Mouse (Mus musculus) right cerebral cortex, adult 2 months (tissue): ENCODE measurements around the gene Dnmbp.
A peak's percentile ranks its signal among the peaks of the same experiment; 100 is the strongest.

ENCODE experiments used
- DNase-seq, 2 experiments: peaks; one replicate each; pipeline ENCODE4 v3.0.0; 2021 to 2022; ENCODE audit warnings: low spot score in 2 of 2

Gene Dnmbp

DNA sequence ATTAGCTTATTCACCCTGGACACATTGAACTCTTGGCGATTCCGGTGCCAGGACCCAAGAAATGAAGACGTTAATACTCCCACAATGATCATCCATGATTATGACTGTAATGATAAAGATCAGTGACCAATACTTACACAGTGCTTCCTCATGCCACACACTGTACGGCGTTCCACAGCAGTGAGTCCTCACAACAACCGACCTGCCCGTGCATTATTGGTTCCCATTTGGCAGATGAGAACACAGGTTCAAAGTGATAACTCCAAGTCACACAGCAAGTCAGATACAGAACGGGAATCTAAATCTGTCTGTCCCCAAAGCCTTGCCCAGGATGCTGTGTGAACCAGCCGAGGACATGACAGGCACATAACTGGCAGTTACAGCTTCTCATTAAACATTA, 25.0 kb downstream of the Dnmbp start:
- no peak for DNase-seq

DNA sequence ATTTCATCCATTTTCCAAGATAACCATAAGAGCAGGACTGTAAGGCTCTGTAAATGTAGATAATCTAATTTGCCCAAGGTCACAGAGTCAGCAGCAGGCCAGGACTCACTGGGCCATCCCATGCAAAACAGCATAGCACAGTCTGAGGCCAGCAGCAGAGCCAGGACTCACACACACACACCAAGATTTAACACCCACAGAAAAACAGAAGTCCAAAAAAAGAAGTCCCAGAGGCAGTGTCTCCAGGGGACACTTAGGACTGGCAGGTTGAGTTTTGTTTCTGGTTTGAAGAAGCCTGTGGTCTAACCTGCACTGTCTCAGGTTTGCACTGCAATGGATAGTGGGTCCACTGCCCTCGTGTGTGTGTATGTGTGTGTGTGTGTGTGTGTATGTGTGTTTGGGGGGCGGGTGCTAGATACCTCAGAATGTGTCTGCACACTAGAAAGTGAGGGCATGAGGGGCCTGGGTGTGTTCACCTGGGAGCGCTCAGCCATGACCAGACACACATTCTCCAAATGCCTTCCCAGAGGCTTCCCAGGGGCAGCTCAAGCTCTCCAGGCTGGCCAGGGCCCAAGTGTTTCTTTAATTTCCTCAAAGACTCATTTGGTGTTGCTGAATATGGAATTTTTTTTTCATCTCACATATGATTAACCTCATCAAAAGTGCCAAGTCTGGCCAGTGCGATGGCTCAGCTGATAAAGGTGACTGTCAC, 27.1 kb downstream of the Dnmbp start:
- DNase-seq: no peak

GRCm38 (mm10) chr19:43906492-43906891, 33.5 kb downstream of the Dnmbp start:
- no peak for DNase-seq

GRCm38 (mm10) chr19:43905985-43906384, 34.0 kb downstream of the Dnmbp start:
- no peak for DNase-seq

GRCm38 (mm10) chr19:43905136-43905535, 34.9 kb downstream of the Dnmbp start:
- no peak for DNase-seq

- DNase-seq: no peak
These were observed 35.7 kb downstream of the Dnmbp start for GRCm38 (mm10) chr19:43904327-43904726.

- no peak for DNase-seq
These were observed 37.1 kb downstream of the Dnmbp start for GRCm38 (mm10) chr19:43902887-43903286.

GRCm38 (mm10) chr19:43900690-43901089, 39.3 kb downstream of the Dnmbp start:
- no peak for DNase-seq

GRCm38 (mm10) chr19:43898547-43898946, 41.4 kb downstream of the Dnmbp start:
- no peak for DNase-seq

- peak; percentile 45 to 48 for DNase-seq
These were observed 43.5 kb downstream of the Dnmbp start for GRCm38 (mm10) chr19:43896441-43896840.

GRCm38 (mm10) chr19:43895951-43896350, 44.0 kb downstream of the Dnmbp start:
- no peak for DNase-seq

GRCm38 (mm10) chr19:43894821-43895220, 45.2 kb downstream of the Dnmbp start:
- DNase-seq: no peak

DNA sequence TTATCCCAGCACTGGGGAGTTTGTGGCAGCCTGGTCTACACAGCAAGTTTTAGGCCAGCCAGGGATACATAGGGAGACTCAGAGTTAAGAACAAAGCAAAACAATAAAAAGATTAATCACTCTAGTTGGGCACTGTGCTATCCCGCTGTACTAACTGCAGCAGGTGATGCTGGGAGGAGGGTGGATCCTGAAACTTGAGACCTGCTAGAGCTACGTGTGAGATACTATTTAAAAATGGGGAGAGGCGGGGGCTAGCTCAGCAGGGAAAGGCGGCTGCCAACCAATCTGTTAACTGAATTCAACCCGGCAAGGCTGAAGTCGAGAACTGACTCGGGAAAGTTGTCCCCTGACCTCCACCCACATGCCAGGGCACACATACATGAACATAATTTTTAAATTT, 45.9 kb downstream of the Dnmbp start:
- DNase-seq: no peak

- DNase-seq: no peak
These were observed 49.5 kb downstream of the Dnmbp start for GRCm38 (mm10) chr19:43890487-43890886.

- no peak for DNase-seq
These were observed 52.3 kb downstream of the Dnmbp start for GRCm38 (mm10) chr19:43887725-43888124.

GRCm38 (mm10) chr19:43887242-43887641, 52.7 kb downstream of the Dnmbp start:
- DNase-seq: no peak

DNA sequence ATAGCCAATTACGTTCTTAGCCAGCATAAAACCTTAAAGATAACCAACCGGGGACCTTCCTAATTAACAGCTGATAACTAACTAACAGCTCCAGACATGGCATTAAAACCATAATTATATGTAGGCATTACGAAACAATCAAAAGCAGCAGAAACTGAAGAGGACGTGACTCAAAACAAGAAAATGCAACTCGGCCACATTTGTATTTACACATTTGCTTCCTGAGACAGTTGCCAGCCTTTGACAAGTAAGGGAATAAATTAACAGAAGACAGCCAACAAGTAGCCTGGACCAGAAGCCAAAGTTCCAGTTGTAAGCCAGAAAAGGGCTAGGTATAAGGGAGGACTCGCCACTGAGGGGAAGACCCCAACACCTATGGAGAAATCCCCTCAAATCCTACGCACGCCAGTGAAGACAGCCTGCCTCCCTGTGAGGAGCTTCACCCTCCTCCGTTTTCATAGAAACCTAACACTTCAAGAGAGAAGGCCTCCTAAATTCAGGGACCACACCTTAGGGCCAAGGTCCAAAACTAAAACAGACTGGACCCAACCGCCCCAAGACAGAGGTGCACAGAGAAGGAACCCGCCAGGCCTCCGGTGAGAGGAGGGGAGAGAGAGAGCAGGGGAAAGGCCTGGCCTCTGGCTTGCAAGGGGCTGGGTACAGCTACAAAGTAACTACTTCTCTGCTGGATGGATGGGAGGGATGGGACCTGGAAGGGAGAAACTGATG, 53.5 kb downstream of the Dnmbp start:
- no peak for DNase-seq

DNA sequence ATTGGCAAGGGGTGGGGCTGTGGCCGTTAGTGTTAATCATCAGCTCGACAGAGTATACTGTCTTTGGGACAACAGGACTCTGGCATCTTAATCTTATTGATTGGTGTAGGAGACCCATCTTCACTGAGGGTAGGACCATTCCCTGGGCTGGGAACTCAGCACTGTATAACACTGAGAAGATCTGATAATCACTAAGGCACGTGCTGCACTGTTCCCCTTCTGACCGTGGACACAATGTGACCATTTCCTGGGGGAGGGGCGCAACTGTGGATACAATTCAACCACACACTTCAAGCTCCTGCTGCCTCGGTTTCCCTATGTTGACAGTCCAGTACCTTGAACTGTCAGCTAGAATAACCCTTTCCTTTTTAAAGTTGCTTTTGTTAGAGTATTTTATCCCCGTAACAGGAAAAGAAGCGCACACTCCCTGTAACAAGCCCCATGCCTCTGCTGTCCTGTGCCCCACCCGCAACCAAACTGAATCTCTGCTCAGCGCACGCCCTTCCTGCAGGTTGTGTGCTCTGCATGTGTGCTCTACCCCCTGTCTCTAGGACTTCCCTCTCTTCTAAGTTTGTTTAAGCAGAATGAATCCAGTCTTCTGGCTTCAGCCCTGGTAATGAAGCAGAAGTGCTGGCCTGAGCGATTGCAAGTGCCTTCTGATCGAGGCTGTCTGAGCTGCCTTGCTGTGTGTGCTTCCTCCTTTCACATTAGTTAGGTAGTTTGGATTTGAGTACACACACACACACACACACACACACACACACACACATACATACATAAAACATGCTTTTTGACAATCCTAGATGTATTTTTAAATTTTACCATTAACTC, 55.1 kb downstream of the Dnmbp start:
- no peak for DNase-seq

- DNase-seq: no peak
These were observed 57.0 kb downstream of the Dnmbp start for GRCm38 (mm10) chr19:43882895-43883573.

- no peak for DNase-seq
These were observed 58.4 kb downstream of the Dnmbp start for GRCm38 (mm10) chr19:43881615-43882014.

DNA sequence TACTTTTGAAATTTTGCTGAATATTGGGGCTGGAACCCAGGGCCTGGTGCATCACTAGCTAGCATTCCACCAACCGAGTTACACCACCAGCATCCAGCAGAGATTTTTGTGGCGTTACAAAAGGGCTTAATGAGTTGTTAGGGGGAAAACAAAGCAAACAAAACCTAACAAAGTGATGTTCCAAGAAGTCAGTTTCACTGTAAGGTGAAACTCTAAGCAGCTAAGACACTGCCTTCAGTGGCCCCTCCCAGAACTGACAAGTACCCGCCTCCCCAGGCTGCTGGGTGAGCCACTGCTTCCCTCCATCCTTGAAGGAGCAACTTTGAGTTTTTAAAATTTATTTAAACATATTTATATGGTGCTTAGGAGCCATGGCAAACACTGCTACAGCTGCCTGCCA, 59.6 kb downstream of the Dnmbp start:
- DNase-seq: no peak
